Mouse (Mus musculus) midbrain, postnatal 0 days (tissue): ENCODE measurements around the gene Zfp91. TPM values are rescaled to one million over a fixed set of nuclear protein-coding genes. Genes with fewer than 3 reads are reported as not detected.

Experiments
- ATAC-seq: fragments of 200-750 bp; cut with Nextera tagmentation; 2 replicates; pipeline ENCODE4 v1.8.0; 2017; ENCODE audit warnings: moderate number of reproducible peaks, mild to moderate bottlenecking, moderate TSS enrichment, moderate library complexity; ENCODE audit not compliant: low FRiP score
- DNase-seq: peaks from one replicate; pipeline ENCODE4 v3.0.0-alpha.2; 2015; ENCODE audit warnings: low spot score
- H3K27ac ChIP-seq: fragments of 300-500 bp; sonication (generic); 2 replicates; pipeline ENCODE4 v1.5.1; 2014; ENCODE audit warnings: low read depth, mild to moderate bottlenecking, low read length, mixed read lengths
- H3K27me3 ChIP-seq: fragments of 300-500 bp; sonication (generic); 2 replicates; pipeline ENCODE4 v1.6.1; 2014; ENCODE audit warnings: low read length, control low read depth, mixed read lengths; ENCODE audit not compliant: insufficient read depth
- H3K36me3 ChIP-seq: fragments of 300-500 bp; sonication (generic); 2 replicates; pipeline ENCODE4 v1.6.1; 2014; ENCODE audit warnings: low read length, control low read depth, mixed read lengths; ENCODE audit not compliant: insufficient read depth
- H3K4me1 ChIP-seq: fragments of 300-500 bp; sonication (generic); 2 replicates; pipeline ENCODE4 v1.6.1; 2014; ENCODE audit warnings: mild to moderate bottlenecking, control low read depth, antibody characterized with exemption, low read length, mixed read lengths; ENCODE audit not compliant: insufficient read depth
- H3K4me2 ChIP-seq: fragments of 300-500 bp; sonication (generic); 2 replicates; pipeline ENCODE4 v1.6.1; 2014; ENCODE audit warnings: low read depth, mild to moderate bottlenecking, low read length, mixed read lengths; ENCODE audit not compliant: poor library complexity, severe bottlenecking
- H3K4me3 ChIP-seq: fragments of 300-500 bp; sonication (generic); 2 replicates; pipeline ENCODE4 v1.5.1; 2014; ENCODE audit warnings: low read depth, mild to moderate bottlenecking, low read length, moderate library complexity
- H3K9ac ChIP-seq: fragments of 300-500 bp; sonication (generic); replicated peaks from 2 replicates; pipeline ENCODE4 v1.6.1; 2014; ENCODE audit warnings: mild to moderate bottlenecking, low read length, moderate library complexity, mixed read lengths; ENCODE audit not compliant: poor library complexity, severe bottlenecking
- H3K9me3 ChIP-seq: fragments of 300-500 bp; sonication (generic); 2 replicates; pipeline ENCODE4 v1.6.1; 2016; ENCODE audit warnings: low read length, control low read depth
- CTCF ChIP-seq: IDR thresholded peaks from 2 replicates; pipeline ENCODE4 v1.5.1; 2016; ENCODE audit warnings: antibody characterized with exemption, mild to moderate bottlenecking
- WGBS: fragments of 180-500 bp; shearing (Covaris S2); extraction: QIAGEN DNeasy Blood & Tissue Kit; methylation state at CpG from one replicate; pipeline ENCODE4 v1.1.7; 2014; 5-methylcytosine and 5-hydroxymethylcytosine counted together
- polyA plus RNA-seq: library from polyadenylated mRNA; unstranded; fragments of >200 nt; fragmentation: Nextera tagmentation; extraction: Ambion mirVana; gene quantifications from 2 replicates; pipeline ENCODE4 v1.2.1, GENCODE M21; 2015
- total RNA-seq: library from RNA; depleted of rRNA; stranded (reverse); fragments of >200 nt; gene quantifications from 2 replicates; pipeline ENCODE4 v1.2.3, GENCODE M21; 2014; rRNA removed

Gene Zfp91
- total and polyA plus RNA-seq, 2 experiments from 2014 or later: 12.8 to 52.5 TPM

DNA sequence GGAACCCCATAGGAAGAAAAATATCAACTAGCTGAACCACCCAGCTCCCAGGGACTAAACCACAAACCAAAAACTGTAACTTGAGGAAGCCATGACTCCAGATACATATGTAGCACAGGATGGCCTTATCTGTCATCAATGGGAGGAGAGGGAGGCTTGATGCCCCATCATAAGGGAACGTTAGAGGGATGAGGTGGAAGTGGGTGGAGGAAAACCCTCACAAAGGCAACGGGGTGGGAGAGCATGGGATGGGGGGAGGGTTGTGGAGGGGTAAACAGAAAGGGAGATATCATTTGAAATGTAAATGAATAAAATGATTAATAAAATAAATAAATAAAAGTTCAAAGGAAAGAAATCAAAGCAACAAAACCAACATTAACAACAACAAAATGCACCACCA is 75.5 kb downstream of the Zfp91 start:
- TF ChIP-seq CTCF: no peak
- no peaks in the 10 kb centered on the region for H3K36me3 ChIP-seq
- DNase-seq (no peak), ATAC-seq (no peak)
- H3K9me3 ChIP-seq: no peaks in the 10 kb centered on the region
- no peak overlapping the region for H3K9ac ChIP-seq
- no peak overlapping the region for H3K4me3 ChIP-seq
- no peaks in the 10 kb centered on the region for H3K27me3 ChIP-seq
- H3K27ac ChIP-seq: no peak overlapping the region
- H3K4me1 ChIP-seq: no peaks in the 10 kb centered on the region
- 59% methylated on average over 2 of the region's 2 CpGs for WGBS
- no peak overlapping the region for H3K4me2 ChIP-seq

DNA sequence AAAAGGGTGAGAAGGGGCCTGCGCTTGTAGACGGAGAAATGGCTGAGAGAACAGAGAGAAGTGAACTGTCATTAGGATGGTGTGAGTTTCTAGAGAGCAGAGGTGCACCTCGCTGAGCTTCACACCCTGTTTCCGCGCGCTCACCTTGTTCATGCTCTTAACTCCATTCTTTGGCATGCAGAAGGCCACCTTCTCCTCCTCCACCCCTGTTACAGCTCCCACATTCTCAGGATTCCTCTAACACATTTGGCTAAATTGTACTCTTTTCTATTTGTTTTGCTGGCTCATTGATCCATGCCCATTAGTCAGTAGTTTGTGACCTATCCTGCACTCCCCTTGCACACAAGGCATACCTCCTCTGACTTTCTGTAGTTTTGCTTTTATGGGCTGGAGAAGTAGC is 76.7 kb downstream of the Zfp91 start:
- Histone ChIP-seq H3K4me1 (no peaks in the 10 kb centered on the region), H3K4me2 (no peak overlapping the region), H3K36me3 (no peaks in the 10 kb centered on the region), H3K27ac (no peak overlapping the region), H3K4me3 (no peak overlapping the region), H3K27me3 (no peaks in the 10 kb centered on the region), H3K9ac (no peak overlapping the region), H3K9me3 (no peaks in the 10 kb centered on the region)
- DNase-seq (no peak), ATAC-seq (no peak)
- TF ChIP-seq CTCF: no peak
- 93% methylated on average over 6 of the region's 6 CpGs for WGBS

Other genes with a start within 250 kb of the Zfp91 start
- gene Gm4952, start 196.2 kb downstream of the Zfp91 start, total RNA-seq: 0.16 and 2.5 TPM in 2 replicates
- 0.28 and 0.52 TPM in 2 replicates for gene Gm4952, start 196.2 kb downstream of the Zfp91 start, polyA plus RNA-seq
- not detected in 2 replicates for gene Glyat, start 162.8 kb downstream of the Zfp91 start, total RNA-seq
- not detected in 2 replicates for gene Glyat, start 162.8 kb downstream of the Zfp91 start, polyA plus RNA-seq
- gene Olfr1442, start 125.7 kb downstream of the Zfp91 start, total RNA-seq: not detected in 2 replicates
- gene Olfr1442, start 125.7 kb downstream of the Zfp91 start, polyA plus RNA-seq: not detected in 2 replicates
- gene Olfr1443, start 118.0 kb downstream of the Zfp91 start, total RNA-seq: not detected in 2 replicates
- not detected in 2 replicates for gene Olfr1443, start 118.0 kb downstream of the Zfp91 start, polyA plus RNA-seq
- gene Keg1, start 100.3 kb downstream of the Zfp91 start, total RNA-seq: not detected in 2 replicates
- gene Keg1, start 100.3 kb downstream of the Zfp91 start, polyA plus RNA-seq: not detected in 2 replicates
- gene Cntf, start 30.5 kb downstream of the Zfp91 start, total RNA-seq: 1.2 and 1.5 TPM in 2 replicates
- gene Cntf, start 30.5 kb downstream of the Zfp91 start, polyA plus RNA-seq: 0.72 and 1.0 TPM in 2 replicates
- 1.0 and 1.9 TPM in 2 replicates for gene Lpxn, start 67 bp upstream of the Zfp91 start, total RNA-seq
- 0.77 and 0.96 TPM in 2 replicates for gene Lpxn, start 67 bp upstream of the Zfp91 start, polyA plus RNA-seq
- not detected in 2 replicates for gene Gm5244, start 50.6 kb upstream of the Zfp91 start, total RNA-seq
- not detected in 2 replicates for gene Gm5244, start 50.6 kb upstream of the Zfp91 start, polyA plus RNA-seq
- not detected in 2 replicates for gene Olfr1444, start 61.2 kb upstream of the Zfp91 start, total RNA-seq
- not detected in 2 replicates for gene Olfr1444, start 61.2 kb upstream of the Zfp91 start, polyA plus RNA-seq
- gene Olfr1445, start 87.7 kb upstream of the Zfp91 start, total RNA-seq: not detected in 2 replicates
- gene Olfr1445, start 87.7 kb upstream of the Zfp91 start, polyA plus RNA-seq: not detected in 2 replicates
- gene Olfr1446, start 97.4 kb upstream of the Zfp91 start, total RNA-seq: not detected in 2 replicates
- not detected in 2 replicates for gene Olfr1446, start 97.4 kb upstream of the Zfp91 start, polyA plus RNA-seq
- not detected in 2 replicates for gene Olfr1447, start 107.6 kb upstream of the Zfp91 start, total RNA-seq
- not detected in 2 replicates for gene Olfr1447, start 107.6 kb upstream of the Zfp91 start, polyA plus RNA-seq
- gene Olfr1448, start 128.3 kb upstream of the Zfp91 start, total RNA-seq: not detected in 2 replicates
- not detected in 2 replicates for gene Olfr1448, start 128.3 kb upstream of the Zfp91 start, polyA plus RNA-seq
- gene Olfr1449, start 134.7 kb upstream of the Zfp91 start, total RNA-seq: not detected in 2 replicates
- not detected in 2 replicates for gene Olfr1449, start 134.7 kb upstream of the Zfp91 start, polyA plus RNA-seq
- not detected in 2 replicates for gene Olfr1450, start 154.1 kb upstream of the Zfp91 start, total RNA-seq
- not detected in 2 replicates for gene Olfr1450, start 154.1 kb upstream of the Zfp91 start, polyA plus RNA-seq
- gene Olfr1451, start 198.9 kb upstream of the Zfp91 start, total RNA-seq: not detected in 2 replicates
- not detected in 2 replicates for gene Olfr1451, start 198.9 kb upstream of the Zfp91 start, polyA plus RNA-seq
- gene Olfr1453, start 232.2 kb upstream of the Zfp91 start, total RNA-seq: not detected in 2 replicates
- gene Olfr1453, start 232.2 kb upstream of the Zfp91 start, polyA plus RNA-seq: not detected in 2 replicates